Mouse (Mus musculus): ENCODE measurements around the gene Mcpt1.
"Not testable (repeated sequence)": the region's sequence is repeated elsewhere in the genome, so short reads cannot be mapped to it uniquely, and the experiment has no call there.

GRCm38 (mm10) chr14:56030395-56030794 is 12.6 kb downstream of the Mcpt1 start, which contains the start of gene Mcpt9:
- not testable (repeated sequence) for TF ChIP-seq CTCF (IDR thresholded peaks at IDR 0.05; ENCODE audit: control insufficient read depth, insufficient read depth, low read length); POLR2A (IDR thresholded peaks at IDR 0.05; ENCODE audit: borderline replicate concordance, control insufficient read depth, low read depth, low read length)

Data from bone marrow, adult 2 months (tissue).